Mouse (Mus musculus) ovary, postnatal 10 days (tissue): ENCODE data around the gene Myo10.
A peak's percentile ranks its signal among the peaks of the same experiment; 100 is the strongest.

Source experiments
- DNase-seq: peaks from one replicate; pipeline ENCODE4 v3.0.0; 2022; ENCODE audit warnings: low spot score

The Myo10 gene

GRCm38 (mm10) chr15:25762306-25762705, 140.0 kb downstream of the Myo10 start:
- DNase-seq: no peak

DNA sequence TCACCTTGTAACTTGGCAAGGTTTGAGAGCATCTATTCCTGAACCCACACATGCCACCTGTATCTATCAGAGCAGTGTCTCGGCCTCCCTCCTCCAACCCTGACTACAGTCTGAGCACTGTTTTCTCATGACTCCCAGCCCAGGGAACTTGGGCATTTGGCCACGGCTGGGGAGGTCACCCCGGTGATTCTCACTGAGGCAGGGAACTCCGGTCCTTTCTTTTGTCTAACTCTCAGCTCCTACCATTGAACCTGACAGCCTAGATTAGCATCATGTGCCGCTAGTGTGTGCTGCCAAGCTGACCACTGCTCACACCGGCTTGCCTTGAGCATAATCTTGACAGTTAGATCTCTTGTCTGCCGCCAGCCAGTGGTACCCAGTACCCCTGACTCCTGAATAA, 140.8 kb downstream of the Myo10 start:
- no peak for DNase-seq

DNA sequence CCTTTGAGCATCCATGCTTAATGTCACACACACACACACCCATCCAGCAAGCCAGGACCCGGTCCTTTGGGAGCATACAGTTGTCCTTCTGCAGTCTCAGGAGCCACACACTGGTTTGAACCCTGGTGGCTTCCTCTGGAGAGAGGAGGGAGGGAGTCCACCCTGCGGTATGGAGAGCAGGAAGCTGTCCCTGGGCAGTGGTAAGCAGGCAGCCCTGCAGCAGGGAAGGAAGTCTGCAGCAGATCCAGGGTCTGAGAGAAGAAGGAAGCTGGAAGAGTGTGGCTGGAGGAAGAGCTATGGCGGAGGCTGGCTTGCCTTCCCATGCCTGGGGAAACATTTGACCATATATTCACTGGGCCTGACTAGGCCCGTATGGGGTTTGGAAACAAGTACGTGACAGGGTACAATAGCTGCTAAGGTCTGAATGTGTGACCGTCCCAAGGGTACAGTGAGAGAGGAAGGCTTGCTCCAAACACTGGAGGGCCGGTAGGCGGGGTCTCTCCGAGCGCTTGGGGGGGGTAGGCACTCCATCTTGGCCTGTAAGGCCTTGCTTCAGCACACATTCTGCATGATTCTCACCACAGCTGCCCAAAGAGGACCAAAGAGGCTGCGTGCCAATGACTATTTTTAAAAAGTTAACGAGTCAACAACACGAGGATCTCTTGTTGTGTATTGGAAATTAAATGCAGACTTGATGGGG, 142.5 kb downstream of the Myo10 start:
- no peak for DNase-seq

GRCm38 (mm10) chr15:25767777-25768176, 145.5 kb downstream of the Myo10 start:
- DNase-seq: no peak

GRCm38 (mm10) chr15:25769524-25770255, 147.4 kb downstream of the Myo10 start:
- DNase-seq: no peak

DNA sequence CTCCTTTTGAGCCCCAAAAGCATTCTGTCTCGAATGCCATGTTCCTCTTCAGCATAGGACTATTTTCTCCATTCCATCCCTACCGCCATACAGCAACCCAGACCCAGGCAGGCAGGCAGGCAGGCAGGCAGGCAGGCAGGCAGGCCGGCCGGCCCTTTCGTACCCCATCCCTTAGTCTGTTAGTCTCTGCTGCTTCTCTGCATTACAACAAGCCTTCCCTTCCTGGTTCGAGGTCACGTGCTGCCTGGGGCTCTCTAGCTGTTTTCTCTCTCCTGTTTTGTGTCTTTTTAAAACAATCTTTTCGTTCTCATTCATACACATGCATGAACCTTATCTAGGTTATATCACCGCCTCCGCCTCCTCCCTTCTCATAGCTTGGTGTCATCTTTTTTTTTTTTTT, 149.5 kb downstream of the Myo10 start:
- no peak for DNase-seq

GRCm38 (mm10) chr15:25773711-25774513, 151.6 kb downstream of the Myo10 start:
- peak; percentile 18 for DNase-seq

- no peak for DNase-seq
Observed at GRCm38 (mm10) chr15:25778937-25779336, 156.6 kb downstream of the Myo10 start.

- DNase-seq: no peak
Observed at GRCm38 (mm10) chr15:25779522-25780191, 157.3 kb downstream of the Myo10 start.

DNA sequence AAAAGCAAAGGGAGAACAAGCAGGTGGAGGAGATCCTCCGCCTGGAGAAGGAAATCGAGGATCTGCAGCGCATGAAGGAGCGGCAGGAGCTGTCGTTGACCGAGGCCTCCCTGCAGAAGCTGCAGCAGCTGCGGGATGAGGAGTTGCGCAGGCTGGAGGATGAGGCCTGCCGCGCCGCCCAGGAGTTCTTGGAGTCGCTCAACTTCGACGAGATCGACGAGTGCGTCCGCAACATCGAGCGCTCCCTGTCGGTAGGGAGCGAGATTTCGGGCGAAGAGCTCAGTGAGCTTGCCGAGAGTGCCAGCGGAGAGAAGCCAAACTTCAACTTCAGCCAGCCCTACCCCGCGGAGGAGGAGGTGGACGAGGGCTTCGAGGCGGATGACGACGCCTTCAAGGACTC, 158.7 kb downstream of the Myo10 start:
- no peak for DNase-seq

- no peak for DNase-seq
Observed at GRCm38 (mm10) chr15:25785456-25786390, 163.4 kb downstream of the Myo10 start.

- no peak for DNase-seq
Observed at GRCm38 (mm10) chr15:25787406-25787805, 165.1 kb downstream of the Myo10 start.

- DNase-seq: no peak
Observed at GRCm38 (mm10) chr15:25787965-25788364, 165.6 kb downstream of the Myo10 start.

DNA sequence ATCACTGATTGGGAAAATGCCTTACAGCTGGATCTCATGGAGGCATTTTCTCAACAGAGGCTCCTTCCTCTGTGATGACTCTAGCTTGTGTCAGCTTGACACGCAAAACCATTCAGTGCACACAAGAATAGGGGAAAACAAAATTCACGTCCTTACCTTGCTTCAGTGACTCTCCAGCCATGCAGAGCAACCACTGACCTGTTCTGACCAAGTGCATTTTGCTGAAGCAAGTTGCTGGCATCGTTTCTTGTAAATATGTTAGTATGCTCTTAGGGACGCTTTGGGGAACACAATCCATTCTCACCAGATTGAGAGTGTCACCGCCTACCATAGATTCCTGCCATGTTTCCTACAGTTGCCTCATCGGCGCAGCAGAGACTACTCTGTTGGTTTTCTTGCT, 166.2 kb downstream of the Myo10 start:
- DNase-seq: no peak

GRCm38 (mm10) chr15:25789241-25789640, 166.9 kb downstream of the Myo10 start:
- DNase-seq: no peak

DNA sequence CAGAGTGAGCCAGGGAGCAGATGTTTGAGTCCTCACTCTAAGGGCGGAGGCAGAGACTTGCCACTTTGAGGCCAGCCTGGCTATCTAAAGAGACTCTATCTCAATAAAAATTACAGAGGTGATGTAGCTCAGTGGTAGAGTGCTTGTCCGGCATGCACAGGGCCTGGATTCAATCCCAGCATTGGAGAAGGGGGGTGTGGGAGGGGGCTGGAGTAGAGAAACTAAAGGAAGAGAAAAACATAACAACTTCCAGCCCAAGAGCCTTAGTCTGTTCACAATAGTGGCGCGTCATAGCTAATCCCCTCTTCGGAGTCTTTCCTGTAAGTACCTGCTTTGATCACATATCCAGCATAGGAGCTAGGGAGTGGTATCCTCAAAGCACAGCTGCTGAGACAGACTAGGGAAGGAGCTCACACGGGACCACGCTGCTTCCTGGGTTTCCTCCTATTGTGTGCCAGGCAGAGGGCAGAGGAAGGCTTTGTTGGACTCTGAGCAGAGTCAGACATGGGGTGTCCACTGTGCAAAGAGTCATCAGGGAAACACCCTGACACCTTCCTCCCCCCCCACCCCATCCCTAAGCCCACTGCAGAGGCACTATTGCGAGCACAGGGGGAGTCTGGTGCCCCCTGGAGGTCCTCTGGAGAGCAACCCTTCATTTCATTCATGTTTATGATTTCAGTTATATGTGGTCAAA, 169.5 kb downstream of the Myo10 start:
- no peak for DNase-seq

DNA sequence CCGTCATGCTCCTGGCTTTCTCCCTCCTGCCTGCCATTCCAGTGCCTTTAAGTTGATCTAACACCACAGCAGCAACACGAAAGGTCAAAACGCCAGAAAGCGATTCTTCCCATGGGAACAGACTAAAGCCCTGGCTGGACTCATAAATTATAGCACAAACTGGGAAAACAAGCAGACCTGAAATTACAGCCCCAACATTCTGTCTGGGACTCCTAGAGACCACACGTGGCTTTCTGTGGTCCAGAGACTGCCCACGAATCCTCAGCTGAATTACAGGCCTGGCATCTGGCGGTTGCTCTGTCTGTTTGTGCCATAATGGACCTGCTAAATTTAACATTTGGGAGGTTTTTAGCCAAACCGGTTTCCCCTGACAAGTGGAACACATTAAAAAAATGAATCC, 171.8 kb downstream of the Myo10 start:
- DNase-seq: no peak

- no peak for DNase-seq
Observed at GRCm38 (mm10) chr15:25795496-25795895, 173.2 kb downstream of the Myo10 start.

- DNase-seq: no peak
Observed at GRCm38 (mm10) chr15:25796353-25796752, 174.0 kb downstream of the Myo10 start.

DNA sequence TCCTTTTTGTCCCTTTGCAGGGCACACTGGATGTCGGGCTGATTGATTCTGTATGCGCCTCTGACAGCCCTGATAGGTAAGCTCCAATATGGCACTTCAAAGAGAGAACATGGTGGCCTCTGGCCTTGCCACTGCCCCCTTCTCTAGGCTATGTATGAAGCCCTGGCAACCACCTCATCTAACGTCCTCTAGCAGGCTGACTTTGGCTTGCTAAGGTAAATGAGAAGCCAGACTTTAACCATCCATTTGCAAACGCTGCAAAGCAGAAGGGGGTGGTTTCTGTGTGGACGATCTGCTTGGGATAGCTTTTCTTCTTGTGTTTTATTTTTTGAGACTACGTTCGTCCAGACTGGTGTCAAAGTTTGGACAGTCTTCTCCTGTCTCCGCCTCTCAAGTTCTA, 174.9 kb downstream of the Myo10 start:
- DNase-seq: no peak

GRCm38 (mm10) chr15:25797888-25798287, 175.6 kb downstream of the Myo10 start:
- no peak for DNase-seq
